Mouse (Mus musculus) embryonic stem cell, embryonic (primary cell): ENCODE data around the gene Ikbke.
"Not testable (repeated sequence)": the region's sequence is repeated elsewhere in the genome, so short reads cannot be mapped to it uniquely, and the experiment has no call there.

Experiments used
- CTCF ChIA-PET, 4 experiments: fragments of 300-600 bp in 2 of 4; fragments of 350-600 bp in 2 of 4; sonication (Branson Sonifier 250); formaldehyde crosslinking; loops; one replicate each; lab custom pipeline; 2022; ENCODE audit warnings: inconsistent platforms in 2 of 4; lab: Charles Lee
- POLR2A ChIA-PET, 4 experiments: fragments of 300-600 bp in 2 of 4; fragments of 350-600 bp in 2 of 4; sonication (Branson Sonifier 250); formaldehyde crosslinking; loops; one replicate each; lab custom pipeline; 2022; ENCODE audit warnings: antibody characterized with exemption in 4 of 4, inconsistent platforms in 1 of 4; lab: Charles Lee

Ikbke gene

GRCm38 (mm10) chr1:131279456-131279776 is at the start of gene Ikbke:
Gene Ikbke (minus strand): TSS chr1:131279606.
- ChIA-PET CTCF (interaction anchor here (0.5 to 2.2 kb wide), 8 partner anchors 9 to 433 kb away, joined by 3 to 13 read pairs (median 4); no protein-coding TSS in a partner anchor), POLR2A (interaction anchor here in 2 of 4 experiments (0.7 to 3.1 kb wide), 6 partner anchors 8 to 309 kb away, joined by 3 to 12 read pairs (median 5); partner anchors contain the start of genes Fam72a (in 1 of the 2) and Srgap2 (in 1 of the 2))

GRCm38 (mm10) chr1:131329093-131329492 is 49.7 kb upstream of the Ikbke start:
- CTCF ChIA-PET = not testable (repeated sequence)
- POLR2A ChIA-PET = interaction anchor here in 1 of 4 experiments (0.7 kb wide), 1 partner anchor 39 kb away, joined by 3 read pairs; no protein-coding TSS in a partner anchor

GRCm38 (mm10) chr1:131327167-131327566 is 47.8 kb upstream of the Ikbke start:
- POLR2A ChIA-PET = no interaction called here

GRCm38 (mm10) chr1:131324816-131325463 is 45.5 kb upstream of the Ikbke start:
- POLR2A ChIA-PET = interaction anchor here in 1 of 4 experiments (0.6 to 0.8 kb wide), 2 partner anchors 10 to 123 kb away, joined by 3 to 8 read pairs; no protein-coding TSS in a partner anchor
- CTCF ChIA-PET = interaction anchor here in 1 of 4 experiments (0.6 kb wide), 1 partner anchor 230 kb away, joined by 3 read pairs; no protein-coding TSS in a partner anchor

More at GRCm38 (mm10) chr1:131327167-131327566, 47.8 kb upstream of the Ikbke start:
- CTCF ChIA-PET = no interaction called here

GRCm38 (mm10) chr1:131319598-131320330 is 40.4 kb upstream of the Ikbke start:
- ChIA-PET POLR2A (interaction anchor here in 1 of 4 experiments (0.6 to 0.8 kb wide), 2 partner anchors 144 to 208 kb away, joined by 3 to 4 read pairs; partner anchors contain the start of genes Fam72a and Srgap2), CTCF (no interaction called here)

- ChIA-PET POLR2A (interaction anchor here in 1 of 4 experiments (0.8 kb wide), 1 partner anchor 157 kb away, joined by 3 read pairs; no protein-coding TSS in a partner anchor), CTCF (no interaction called here)
These were observed 39.0 kb upstream of the Ikbke start for GRCm38 (mm10) chr1:131318397-131318796.

GRCm38 (mm10) chr1:131317625-131318024 is 38.2 kb upstream of the Ikbke start:
- ChIA-PET POLR2A (no interaction called here), CTCF (no interaction called here)

GRCm38 (mm10) chr1:131311284-131311683 is 31.9 kb upstream of the Ikbke start:
- ChIA-PET POLR2A (interaction anchor here in 3 of 4 experiments (0.9 to 2.1 kb wide), 4 partner anchors 11 to 229 kb away, joined by 3 to 6 read pairs (median 3); no protein-coding TSS in a partner anchor), CTCF (interaction anchor here in 1 of 4 experiments (0.6 kb wide), 1 partner anchor 196 kb away, joined by 12 read pairs; no protein-coding TSS in a partner anchor)

GRCm38 (mm10) chr1:131310237-131310818 is 30.9 kb upstream of the Ikbke start:
- POLR2A ChIA-PET = interaction anchor here in 2 of 4 experiments (1.0 to 2.1 kb wide), 4 partner anchors 10 to 513 kb away, joined by 3 to 6 read pairs (median 3); partner anchors contain the start of genes Fam72a (in 1 of the 2) and Srgap2 (in 1 of the 2)

GRCm38 (mm10) chr1:131300750-131301149 is 21.3 kb upstream of the Ikbke start:
- ChIA-PET POLR2A (interaction anchor here in 2 of 4 experiments (1.2 to 1.8 kb wide), 3 partner anchors 9 to 12 kb away, joined by 3 to 6 read pairs (median 3); no protein-coding TSS in a partner anchor), CTCF (interaction anchor here in 1 of 4 experiments (0.8 kb wide), 1 partner anchor 56 kb away, joined by 3 read pairs; the partner anchor contains the start of gene Rassf5)

More at GRCm38 (mm10) chr1:131310237-131310818, 30.9 kb upstream of the Ikbke start:
- CTCF ChIA-PET = interaction anchor here in 2 of 4 experiments (0.6 to 1.0 kb wide), 2 partner anchors 20 to 195 kb away, joined by 3 to 12 read pairs; no protein-coding TSS in a partner anchor

- ChIA-PET CTCF (interaction anchor here in 2 of 4 experiments (0.5 to 0.7 kb wide), 3 partner anchors 9 to 184 kb away, joined by 3 read pairs; no protein-coding TSS in a partner anchor), POLR2A (interaction anchor here in 1 of 4 experiments (1.1 to 1.8 kb wide), 3 partner anchors 8 to 13 kb away, joined by 3 to 6 read pairs (median 3); no protein-coding TSS in a partner anchor)
These were observed 20.4 kb upstream of the Ikbke start for GRCm38 (mm10) chr1:131299788-131300187.

GRCm38 (mm10) chr1:131299240-131299639 is 19.8 kb upstream of the Ikbke start:
- CTCF ChIA-PET = interaction anchor here in 1 of 4 experiments (0.6 kb wide), 1 partner anchor 183 kb away, joined by 3 read pairs; no protein-coding TSS in a partner anchor

GRCm38 (mm10) chr1:131298171-131298570 is 18.8 kb upstream of the Ikbke start:
- CTCF ChIA-PET = no interaction called here
- POLR2A ChIA-PET = interaction anchor here in 2 of 4 experiments (1.0 to 1.1 kb wide), 2 partner anchors 14 to 15 kb away, joined by 3 read pairs; no protein-coding TSS in a partner anchor

More at GRCm38 (mm10) chr1:131299240-131299639, 19.8 kb upstream of the Ikbke start:
- POLR2A ChIA-PET = interaction anchor here in 1 of 4 experiments (1.1 to 1.8 kb wide), 2 partner anchors 8 to 11 kb away, joined by 3 to 6 read pairs; no protein-coding TSS in a partner anchor

- POLR2A ChIA-PET = no interaction called here
- CTCF ChIA-PET = interaction anchor here in 1 of 4 experiments (0.5 to 0.7 kb wide), 2 partner anchors 231 to 499 kb away, joined by 3 to 4 read pairs; partner anchors contain the start of gene Srgap2
These were observed 17.3 kb upstream of the Ikbke start for GRCm38 (mm10) chr1:131296726-131297125.

GRCm38 (mm10) chr1:131295200-131295599 is 15.8 kb upstream of the Ikbke start:
- POLR2A ChIA-PET = interaction anchor here in 1 of 4 experiments (0.8 kb wide), 1 partner anchor 232 kb away, joined by 4 read pairs; the partner anchor contains the start of gene Fam72a
- CTCF ChIA-PET = interaction anchor here in 1 of 4 experiments (0.6 kb wide), 1 partner anchor 16 kb away, joined by 5 read pairs; no protein-coding TSS in a partner anchor

- ChIA-PET CTCF (no interaction called here), POLR2A (interaction anchor here in 1 of 4 experiments (0.6 kb wide), 1 partner anchor 108 kb away, joined by 4 read pairs; no protein-coding TSS in a partner anchor)
These were observed 14.5 kb upstream of the Ikbke start for GRCm38 (mm10) chr1:131293922-131294250.

GRCm38 (mm10) chr1:131293221-131293921 is 14.0 kb upstream of the Ikbke start:
- ChIA-PET CTCF (interaction anchor here in 1 of 4 experiments (0.5 kb wide), 1 partner anchor 271 kb away, joined by 3 read pairs; no protein-coding TSS in a partner anchor), POLR2A (interaction anchor here in 1 of 4 experiments (0.6 to 1.3 kb wide), 2 partner anchors 20 to 109 kb away, joined by 4 read pairs; no protein-coding TSS in a partner anchor)
